Mouse (Mus musculus) forebrain, embryonic 13.5 days (tissue): ENCODE measurements around the gene Dpp10. TPM values are rescaled to one million over a fixed set of nuclear protein-coding genes. Genes with fewer than 3 reads are reported as not detected.

Experiments used
- ATAC-seq: fragments of 200-750 bp; cut with Nextera tagmentation; 2 replicates; pipeline ENCODE4 v1.8.0; 2017
- H3K27ac ChIP-seq: fragments of 300-500 bp; sonication (generic); 2 replicates; pipeline ENCODE4 v1.5.1; 2015; ENCODE audit warnings: inconsistent platforms, mild to moderate bottlenecking, moderate library complexity
- H3K27me3 ChIP-seq: fragments of 300-500 bp; sonication (generic); 2 replicates; pipeline ENCODE4 v1.6.1; 2015; ENCODE audit warnings: mild to moderate bottlenecking, inconsistent platforms
- H3K36me3 ChIP-seq: fragments of 300-500 bp; sonication (generic); 2 replicates; pipeline ENCODE4 v1.6.1; 2015; ENCODE audit warnings: mild to moderate bottlenecking, inconsistent platforms; ENCODE audit not compliant: poor library complexity, severe bottlenecking
- H3K4me1 ChIP-seq: fragments of 300-500 bp; sonication (generic); 2 replicates; pipeline ENCODE4 v1.6.1; 2015; ENCODE audit warnings: inconsistent platforms
- H3K4me2 ChIP-seq: fragments of 300-500 bp; sonication (generic); 2 replicates; pipeline ENCODE4 v1.6.1; 2015; ENCODE audit warnings: inconsistent platforms, mild to moderate bottlenecking, moderate library complexity
- H3K4me3 ChIP-seq: fragments of 300-500 bp; sonication (generic); 2 replicates; pipeline ENCODE4 v1.5.1; 2015; ENCODE audit warnings: mild to moderate bottlenecking, inconsistent platforms
- H3K9ac ChIP-seq: fragments of 300-500 bp; sonication (generic); 2 replicates; pipeline ENCODE4 v1.6.1; 2015; ENCODE audit warnings: mild to moderate bottlenecking, inconsistent platforms
- H3K9me3 ChIP-seq: fragments of 300-500 bp; sonication (generic); replicated peaks from 2 replicates; pipeline ENCODE4 v1.6.1; 2016; ENCODE audit warnings: inconsistent platforms
- WGBS: fragments of 180-500 bp; shearing (Covaris S2); methylation state at CpG from one replicate; pipeline ENCODE4 v1.1.7; 2015; 5-methylcytosine and 5-hydroxymethylcytosine counted together
- polyA plus RNA-seq: library from polyadenylated mRNA; unstranded; fragments of >200 nt; fragmentation: Nextera tagmentation; extraction: Ambion mirVana; gene quantifications from 2 replicates; pipeline ENCODE4 v1.2.1, GENCODE M21; 2015

The Dpp10 gene
- polyA plus RNA-seq, 1 experiment from 2014 or later = 2.9 TPM

- WGBS = 93% methylated on average over 2 of the region's 2 CpGs
- Histone ChIP-seq H3K4me3 (no peak overlapping the region), H3K9ac (no peak overlapping the region), H3K36me3 (no peaks in the 10 kb centered on the region), H3K27me3 (no peaks in the 10 kb centered on the region), H3K4me1 (no peaks in the 10 kb centered on the region), H3K9me3 (no peaks in the 10 kb centered on the region), H3K27ac (no peak overlapping the region), H3K4me2 (no peak overlapping the region)
- ATAC-seq = no peak
These were observed 465.2 kb downstream of the Dpp10 start for GRCm38 (mm10) chr1:123580112-123580511.

- Histone ChIP-seq H3K4me3 (no peak overlapping the region), H3K9me3 (no peaks in the 10 kb centered on the region), H3K36me3 (no peaks in the 10 kb centered on the region), H3K9ac (no peak overlapping the region), H3K4me1 (no peaks in the 10 kb centered on the region), H3K27ac (no peak overlapping the region), H3K4me2 (no peak overlapping the region), H3K27me3 (no peaks in the 10 kb centered on the region)
- ATAC-seq = no peak
- WGBS = 85% methylated on average over 1 of the region's 1 CpGs
These were observed 471.6 kb downstream of the Dpp10 start for GRCm38 (mm10) chr1:123573713-123574112.

DNA sequence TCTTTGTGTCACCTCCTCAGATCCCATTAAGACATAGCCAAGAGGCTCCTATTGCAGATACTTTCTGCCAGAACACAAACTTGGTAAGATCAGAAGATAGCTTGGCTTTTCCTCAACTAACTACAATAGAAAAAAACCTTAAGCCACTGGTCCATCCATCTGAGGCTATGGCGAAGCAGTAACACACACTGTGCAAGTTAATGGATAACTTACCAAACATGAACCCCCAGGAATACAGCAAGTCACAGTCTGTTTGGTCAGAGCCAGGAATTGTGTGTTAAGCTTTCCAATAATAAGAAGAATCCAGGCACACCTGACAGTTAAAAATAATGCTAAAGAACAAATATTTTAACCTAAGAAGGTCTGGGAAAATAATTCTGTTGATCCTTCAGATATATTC is 502.9 kb downstream of the Dpp10 start:
- Histone ChIP-seq H3K4me2 (no peak overlapping the region), H3K9ac (no peak overlapping the region), H3K4me3 (no peak overlapping the region), H3K27ac (no peak overlapping the region), H3K4me1 (no peaks in the 10 kb centered on the region), H3K9me3 (no peaks in the 10 kb centered on the region), H3K36me3 (no peaks in the 10 kb centered on the region), H3K27me3 (no peaks in the 10 kb centered on the region)
- 88% methylated on average over 1 of the region's 1 CpGs for whole genome bisulfite sequencing
- ATAC-seq = no peak

DNA sequence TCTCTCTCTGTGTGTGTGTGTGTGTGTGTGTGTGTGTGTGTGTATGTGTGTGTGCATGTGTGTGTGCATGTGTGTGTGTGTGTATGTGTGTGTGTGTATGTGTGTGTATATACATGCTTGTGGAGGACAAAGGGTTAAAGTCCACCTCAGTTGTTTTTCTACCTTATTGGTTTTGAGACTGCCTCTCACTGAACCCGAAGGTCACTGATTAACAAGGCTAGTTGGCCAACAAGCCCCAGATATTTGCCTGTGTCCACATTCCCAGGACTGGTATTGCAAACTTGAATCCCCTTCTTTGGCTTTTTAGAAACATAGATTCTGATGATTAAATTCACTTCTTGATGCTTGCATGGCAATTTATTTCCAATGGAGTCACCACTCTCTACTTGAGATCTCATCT is 577.6 kb downstream of the Dpp10 start:
- Histone ChIP-seq H3K36me3 (no peaks in the 10 kb centered on the region), H3K9me3 (no peaks in the 10 kb centered on the region), H3K4me1 (no peaks in the 10 kb centered on the region), H3K4me2 (no peak overlapping the region), H3K4me3 (no peak overlapping the region), H3K27ac (no peak overlapping the region), H3K27me3 (no peaks in the 10 kb centered on the region), H3K9ac (no peak overlapping the region)
- 61% methylated on average over 1 of the region's 1 CpGs for WGBS
- ATAC-seq = no peak

DNA sequence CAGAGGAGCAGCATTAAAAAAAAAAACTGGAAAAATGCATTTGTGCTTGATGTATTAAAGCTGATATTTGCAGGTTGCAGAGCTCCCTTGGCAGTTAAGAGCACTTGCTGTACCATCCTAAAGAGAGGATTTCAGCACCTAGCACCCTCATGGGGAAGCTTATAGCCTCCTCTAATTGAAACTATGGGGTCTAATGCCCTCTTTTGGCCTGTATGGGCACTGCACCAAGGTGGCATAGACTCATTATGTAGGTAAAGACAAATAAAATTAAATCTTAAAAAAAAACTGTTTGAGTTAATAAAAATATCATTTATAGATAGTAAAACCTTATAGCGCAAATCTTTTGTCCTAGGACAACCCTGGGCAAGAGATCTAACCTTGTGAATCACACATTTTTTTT is 631.2 kb downstream of the Dpp10 start:
- H3K4me1 ChIP-seq = no peaks in the 10 kb centered on the region
- H3K27me3 ChIP-seq = no peaks in the 10 kb centered on the region
- ATAC-seq = no peak
- no peaks in the 10 kb centered on the region for H3K9me3 ChIP-seq
- WGBS = 58% methylated on average over 1 of the region's 1 CpGs
- H3K36me3 ChIP-seq = no peaks in the 10 kb centered on the region
- no peak overlapping the region for H3K4me3 ChIP-seq
- H3K4me2 ChIP-seq = no peak overlapping the region
- H3K9ac ChIP-seq = no peak overlapping the region
- no peak overlapping the region for H3K27ac ChIP-seq

- WGBS = 78% methylated on average over 2 of the region's 2 CpGs
- Histone ChIP-seq H3K27ac (no peak overlapping the region), H3K9ac (no peak overlapping the region), H3K27me3 (no peaks in the 10 kb centered on the region), H3K4me2 (no peak overlapping the region), H3K4me1 (no peaks in the 10 kb centered on the region), H3K9me3 (no peaks in the 10 kb centered on the region), H3K4me3 (no peak overlapping the region), H3K36me3 (no peaks in the 10 kb centered on the region)
- ATAC-seq = no peak
These were observed 694.1 kb downstream of the Dpp10 start for GRCm38 (mm10) chr1:123351300-123351699.

- Histone ChIP-seq H3K4me2 (no peak overlapping the region), H3K4me1 (no peaks in the 10 kb centered on the region), H3K4me3 (no peak overlapping the region), H3K9ac (no peak overlapping the region), H3K27me3 (no peaks in the 10 kb centered on the region), H3K36me3 (no peaks in the 10 kb centered on the region), H3K27ac (no peak overlapping the region), H3K9me3 (no peaks in the 10 kb centered on the region)
- 88% methylated on average over 1 of the region's 1 CpGs for WGBS
- ATAC-seq = no peak
These were observed 707.5 kb downstream of the Dpp10 start for GRCm38 (mm10) chr1:123337877-123338276.

GRCm38 (mm10) chr1:123316886-123317285 is 728.5 kb downstream of the Dpp10 start:
- Histone ChIP-seq H3K4me3 (no peak overlapping the region), H3K4me1 (no peaks in the 10 kb centered on the region), H3K4me2 (no peak overlapping the region), H3K9me3 (no peaks in the 10 kb centered on the region), H3K9ac (no peak overlapping the region), H3K27ac (no peak overlapping the region), H3K36me3 (no peaks in the 10 kb centered on the region), H3K27me3 (no peaks in the 10 kb centered on the region)
- 91% methylated on average over 2 of the region's 2 CpGs for WGBS
- ATAC-seq = no peak
